Mouse (Mus musculus) spleen, adult 12 weeks (tissue): Measurements from ENCODE around the gene Serpini1.
"Not testable (repeated sequence)": the region's sequence is repeated elsewhere in the genome, so short reads cannot be mapped to it uniquely, and the experiment has no call there.

Experiments
- DNase-seq: peaks from one replicate; pipeline ENCODE4 v3.0.0; 2022; ENCODE audit warnings: low spot score

Gene Serpini1

DNA sequence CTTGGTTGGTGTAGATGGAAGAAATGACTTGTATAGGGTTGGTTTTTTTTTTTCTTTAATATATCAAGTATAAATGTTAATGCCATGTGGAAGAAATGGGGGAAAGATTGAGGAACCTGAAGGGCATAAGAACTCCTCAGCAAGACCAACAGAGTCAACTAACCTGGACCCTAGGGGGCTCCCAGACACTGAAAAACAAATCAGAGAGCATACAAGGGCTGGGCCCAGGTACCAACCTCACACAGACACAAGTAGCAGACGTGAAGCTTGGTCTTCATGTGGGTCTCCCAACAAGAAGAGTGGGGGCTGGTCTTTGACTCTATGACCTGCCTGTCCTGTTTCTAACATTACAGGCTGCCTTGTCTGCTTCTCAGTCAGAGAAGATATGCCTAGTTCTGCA lies 82.2 kb downstream of the Serpini1 start:
- DNase-seq = no peak

DNA sequence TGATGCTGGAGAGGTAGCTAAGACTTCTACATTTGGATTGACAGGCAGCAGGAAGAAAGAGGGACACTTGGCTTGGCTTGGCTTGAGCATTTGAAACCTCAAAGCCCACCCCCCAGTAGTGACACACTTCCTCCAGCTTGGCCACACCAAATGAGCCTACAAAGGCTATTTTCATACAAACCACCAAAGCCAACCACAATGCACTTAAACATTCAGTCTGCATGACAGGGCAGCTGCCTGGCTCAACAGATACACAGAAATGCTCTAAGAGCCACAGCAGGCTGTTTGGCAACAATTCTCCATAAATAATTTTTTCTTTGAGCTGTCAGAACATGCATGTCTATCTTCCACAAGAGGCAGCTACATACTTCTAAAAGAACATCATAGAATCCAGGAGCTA lies 90.2 kb downstream of the Serpini1 start:
- no peak for DNase-seq

DNA sequence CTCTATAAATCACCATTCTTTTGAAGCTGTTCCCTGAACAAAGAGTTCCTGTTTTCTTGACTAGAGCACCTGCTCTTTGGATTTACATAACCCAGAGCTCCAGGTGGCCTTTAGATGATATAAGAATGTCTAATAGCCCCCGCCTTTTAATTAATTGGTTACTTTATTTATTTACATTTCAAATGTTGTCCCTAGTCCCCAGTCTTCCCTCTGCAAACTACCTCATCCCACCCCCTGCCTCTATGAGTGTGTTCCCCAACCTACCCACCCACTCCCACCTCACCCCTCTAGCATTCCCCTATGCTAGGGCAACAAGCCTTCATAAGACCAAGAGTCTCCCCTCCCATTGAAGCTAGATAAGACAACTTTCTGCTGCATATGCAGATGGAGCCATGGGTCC lies 90.9 kb downstream of the Serpini1 start:
- DNase-seq = no peak

DNA sequence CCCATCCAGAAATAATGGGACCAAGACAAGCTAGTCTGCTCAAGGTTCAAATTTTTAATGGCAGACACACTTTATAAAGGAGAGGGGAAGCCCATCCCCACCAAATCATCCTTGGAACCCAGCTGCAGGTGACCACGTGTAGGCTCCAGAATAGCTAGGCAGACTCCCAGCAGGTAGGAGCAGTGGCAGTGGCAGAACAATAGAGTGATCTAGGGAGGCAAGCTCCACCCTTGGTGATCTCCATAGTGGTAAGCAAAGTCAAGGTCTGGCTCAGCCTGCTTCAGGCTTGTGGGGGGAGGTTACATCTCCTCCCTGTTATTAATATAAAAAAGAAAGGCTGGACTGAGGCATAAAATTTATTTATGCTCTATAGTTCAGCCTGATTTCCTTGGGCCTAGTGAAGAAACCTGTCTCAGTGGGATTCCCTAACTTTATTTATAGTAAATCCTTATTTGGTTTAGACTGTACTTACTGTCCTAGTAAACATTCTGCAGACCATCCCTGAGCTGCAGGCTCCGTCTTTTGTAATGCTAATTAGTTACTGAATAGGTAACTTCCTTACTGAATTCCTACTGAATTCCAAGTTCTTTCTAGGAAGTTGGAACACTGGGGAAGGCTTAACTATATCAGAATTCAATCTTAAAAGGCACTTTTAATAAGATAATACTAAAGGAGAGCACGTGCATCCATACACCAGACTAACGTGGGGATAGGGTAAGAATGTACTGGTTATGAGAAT lies 93.2 kb downstream of the Serpini1 start:
- DNase-seq = not testable (repeated sequence)

DNA sequence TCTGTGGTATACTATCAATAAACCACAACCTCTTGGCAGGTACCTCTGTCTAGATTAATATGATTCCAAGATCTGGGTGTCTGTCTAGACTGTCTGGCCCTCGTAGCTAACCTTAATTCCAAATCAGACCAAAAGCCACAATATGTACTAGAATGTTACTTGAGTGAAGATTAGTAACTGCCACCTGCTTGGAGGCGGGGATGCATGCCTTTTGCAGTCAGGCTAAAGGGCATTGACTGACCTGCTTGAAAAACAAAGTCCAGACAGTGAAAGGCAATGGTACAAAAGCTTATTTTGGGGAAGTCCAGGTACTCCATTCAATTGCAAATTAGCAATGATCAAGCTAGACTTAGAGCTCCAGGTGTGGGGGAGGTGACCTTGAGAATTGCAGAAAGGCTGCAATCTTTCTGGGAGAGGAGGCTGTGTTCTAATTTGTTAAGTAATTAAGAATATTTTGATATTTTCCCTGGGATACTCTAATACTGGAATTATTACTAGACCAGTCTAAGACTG lies 94.3 kb downstream of the Serpini1 start:
- no peak for DNase-seq

DNA sequence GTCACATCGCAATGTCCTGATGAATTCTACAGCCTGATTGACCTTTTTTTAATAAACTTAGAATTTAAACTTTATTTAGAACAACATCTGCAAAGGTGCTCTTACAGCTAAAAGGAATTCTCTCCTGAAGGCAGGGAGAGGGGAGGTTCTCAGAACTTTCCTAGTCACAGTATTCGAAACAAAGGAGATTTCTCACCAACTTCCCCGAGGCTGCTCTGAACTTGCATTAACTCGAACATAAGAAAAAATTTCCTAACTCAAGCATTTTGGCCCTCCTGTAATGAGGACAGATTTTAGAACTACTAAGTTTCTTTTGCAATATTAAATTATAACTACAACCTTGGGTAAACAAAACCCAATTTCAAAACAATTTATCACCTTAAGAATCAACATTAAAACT lies 96.6 kb downstream of the Serpini1 start:
- DNase-seq = not testable (repeated sequence)

DNA sequence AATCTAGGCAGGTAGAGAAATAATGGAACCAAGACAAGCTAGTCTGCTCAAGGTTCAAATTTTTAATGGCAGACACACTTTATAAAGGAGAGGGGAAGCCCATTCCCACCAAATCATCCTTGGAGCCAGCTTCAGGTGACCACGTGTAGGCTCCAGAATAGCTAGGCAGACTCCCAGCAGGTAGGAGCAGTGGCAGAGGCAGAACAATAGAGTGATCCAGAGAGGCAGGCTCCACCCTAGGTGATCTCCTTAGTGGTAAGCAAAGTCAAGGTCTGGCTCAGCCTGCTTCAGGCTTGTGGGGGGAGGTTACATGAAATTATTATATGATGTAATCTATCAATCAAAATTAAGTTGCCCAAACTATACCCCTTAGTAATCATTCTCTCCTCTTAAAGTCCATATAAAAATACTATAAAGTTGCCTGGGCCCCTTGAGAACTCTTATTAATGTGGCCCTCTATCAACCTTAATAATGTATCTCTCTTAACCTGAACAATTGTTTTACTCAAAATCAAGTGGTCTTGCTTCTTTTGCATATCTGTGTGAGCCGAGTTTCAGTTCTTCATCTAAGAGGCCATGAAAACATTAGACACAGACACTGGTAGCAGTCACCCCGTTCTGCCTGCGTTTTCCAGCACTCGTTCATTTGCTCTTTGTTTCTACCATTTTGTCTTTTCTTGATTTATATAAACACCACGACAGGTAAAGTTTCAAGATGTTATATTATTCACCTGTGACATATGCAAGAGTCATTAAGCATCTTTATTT lies 98.4 kb downstream of the Serpini1 start:
- DNase-seq = no peak

DNA sequence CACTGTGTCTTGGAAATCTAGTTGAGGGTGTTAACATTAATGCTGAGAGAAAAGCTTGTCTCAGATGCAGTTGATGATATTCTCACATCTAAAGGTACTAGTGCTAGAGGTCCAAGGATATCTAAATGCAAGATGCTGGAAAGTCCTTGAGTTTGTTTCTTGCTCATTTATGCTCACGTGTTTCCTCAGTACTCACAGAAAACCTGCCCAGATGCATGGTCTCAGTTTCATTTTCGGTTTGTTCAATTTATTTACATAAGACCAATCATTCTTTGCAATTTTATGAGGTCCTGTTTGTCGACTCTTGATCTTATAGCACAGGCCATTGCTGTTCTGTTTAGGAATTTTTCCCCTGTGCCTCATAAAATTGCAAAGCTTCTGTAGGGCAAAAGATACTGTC lies 109.6 kb downstream of the Serpini1 start:
- no peak for DNase-seq

DNA sequence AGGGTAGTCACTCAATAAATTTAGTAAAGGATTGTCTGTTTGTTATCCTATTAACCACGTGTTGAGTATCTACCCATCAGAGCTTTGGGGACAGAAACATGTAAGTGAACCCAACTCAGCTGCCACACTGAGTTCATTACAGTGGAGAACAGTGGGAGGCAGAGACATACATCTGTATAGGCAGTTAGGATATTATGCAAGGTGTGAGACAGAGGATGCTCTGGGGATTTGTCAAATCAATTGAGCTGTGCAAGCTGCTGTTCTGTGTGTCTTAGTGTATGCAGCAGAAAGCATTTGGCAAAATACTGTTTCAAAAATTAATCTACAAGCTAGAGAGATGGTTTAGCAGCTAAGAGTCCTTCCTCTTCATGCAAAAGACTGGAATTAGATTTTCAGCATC lies 113.1 kb downstream of the Serpini1 start:
- no peak for DNase-seq

DNA sequence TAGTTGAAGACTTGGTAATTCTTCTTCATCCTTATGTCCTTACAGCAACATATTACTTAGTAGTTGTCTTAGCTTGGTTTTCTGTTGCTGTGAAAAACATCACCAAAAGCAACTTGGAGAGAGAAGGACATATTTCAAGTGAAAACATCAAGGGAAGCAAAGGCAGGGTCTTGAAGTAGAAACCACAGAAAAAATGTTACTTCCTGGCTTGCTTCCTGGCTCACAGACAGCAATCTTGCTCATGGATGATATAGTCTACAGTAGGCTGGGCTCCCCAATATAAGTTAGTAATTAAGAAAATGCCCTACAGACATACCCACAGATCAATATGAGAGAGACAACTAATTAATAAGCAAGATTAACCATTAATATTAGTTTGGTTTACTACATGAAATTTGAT lies 125.5 kb downstream of the Serpini1 start:
- DNase-seq = no peak

DNA sequence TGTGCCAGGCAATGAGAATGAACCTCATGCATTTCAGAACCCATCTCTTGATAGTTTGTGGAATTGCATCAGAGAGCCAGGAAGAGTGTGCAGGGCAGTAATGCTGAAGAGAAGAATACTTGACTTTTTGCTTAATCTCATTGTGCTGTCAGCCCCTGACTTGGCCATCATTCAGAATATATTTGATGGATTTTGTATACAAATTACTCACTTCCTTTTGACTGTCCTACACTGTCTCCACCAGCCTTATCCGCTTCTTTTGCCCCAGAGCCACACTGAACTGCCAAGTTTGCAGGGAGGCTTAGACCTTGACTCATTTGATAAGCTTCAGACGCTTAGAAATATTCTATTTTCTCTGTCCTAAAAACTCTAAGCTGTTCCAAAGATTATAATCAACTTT lies 129.4 kb downstream of the Serpini1 start:
- no peak for DNase-seq

DNA sequence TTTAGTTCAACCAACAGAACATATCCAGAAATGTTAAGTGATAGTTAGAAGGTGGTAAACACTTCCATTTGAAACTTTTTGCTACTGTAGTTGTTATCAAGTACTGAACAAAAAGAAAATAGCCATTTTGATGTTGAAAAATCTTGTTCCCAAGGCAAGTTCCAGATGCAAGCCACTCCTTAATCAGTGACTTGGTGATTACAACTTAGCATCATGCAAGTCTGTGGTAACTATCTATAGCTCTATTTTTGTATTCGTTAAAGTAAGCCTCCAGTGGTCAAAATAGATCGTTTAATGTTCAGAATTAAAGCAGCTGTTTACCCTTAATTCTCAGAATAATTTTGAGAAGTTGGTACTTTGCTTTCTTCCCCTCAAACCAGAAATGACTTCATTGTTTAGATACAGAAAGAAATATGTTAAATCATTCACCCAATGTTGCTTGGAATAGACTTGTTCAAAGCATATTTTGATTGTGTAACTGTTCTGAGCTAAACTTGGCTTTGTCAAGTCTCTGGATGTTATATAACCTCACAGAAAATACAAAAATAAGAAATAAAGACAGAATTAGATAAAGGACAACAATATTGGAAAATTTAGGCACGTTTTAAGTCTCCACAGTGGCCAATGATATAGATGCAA lies 130.0 kb downstream of the Serpini1 start:
- DNase-seq = no peak

DNA sequence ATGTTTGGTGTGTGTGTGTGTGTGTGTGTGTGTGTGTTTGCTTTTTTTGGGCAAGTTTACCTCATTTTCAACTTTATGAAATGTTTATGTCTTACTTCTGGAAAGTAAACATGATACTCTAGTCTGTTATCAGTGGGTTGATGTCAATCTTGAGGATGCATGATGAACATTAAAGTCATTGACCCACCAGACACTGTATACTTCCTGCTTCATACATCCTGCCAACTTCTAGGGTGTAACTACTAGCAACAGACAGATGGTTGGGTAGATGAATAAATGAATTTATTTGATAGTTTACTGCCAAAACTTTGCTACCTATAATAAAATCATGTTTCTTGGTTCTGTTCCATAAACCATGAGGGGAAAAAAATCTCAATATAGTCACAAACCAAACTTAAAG lies 133.0 kb downstream of the Serpini1 start:
- no peak for DNase-seq

DNA sequence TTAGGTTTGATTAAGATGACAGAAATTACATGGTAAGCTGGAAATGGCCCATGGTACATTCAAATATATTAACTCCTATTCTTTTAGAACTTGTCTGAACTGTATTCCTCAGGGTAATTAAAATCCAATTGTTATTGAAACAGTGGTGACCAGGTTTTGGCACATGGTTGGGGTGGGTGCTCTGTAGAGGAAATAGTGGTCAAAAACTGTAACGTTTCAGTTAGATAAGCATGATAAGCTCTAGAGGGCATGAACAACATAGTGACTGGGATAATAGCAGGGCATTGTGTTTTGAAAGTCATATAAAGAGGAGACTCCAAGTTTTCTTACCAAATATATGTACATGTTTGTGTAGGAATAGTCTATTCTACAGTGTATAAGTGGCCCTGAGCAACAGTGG lies 134.7 kb downstream of the Serpini1 start:
- DNase-seq = no peak
